Mouse (Mus musculus) heart, embryonic 14.5 days (tissue): ENCODE data around the gene Azi2. TPM values are rescaled to one million over a fixed set of nuclear protein-coding genes. Genes with fewer than 3 reads are reported as not detected.

ENCODE experiments used
- ATAC-seq: fragments of 200-750 bp; cut with Nextera tagmentation; 2 replicates; pipeline ENCODE4 v1.8.0; 2017; ENCODE audit warnings: low read depth, moderate TSS enrichment; ENCODE audit not compliant: insufficient number of reproducible peaks, insufficient read depth, low FRiP score
- H3K27ac ChIP-seq, 2 experiments: fragments of 200-500 bp in 1 of 2; fragments of 300-500 bp in 1 of 2; sonication (generic) in 1 of 2; replicated peaks in 1 of 2; 2 replicates each; pipeline ENCODE4 v1.5.1; 2012 to 2014; ENCODE audit warnings: low read depth in 2 of 2, low read length in 2 of 2, control low read depth in 1 of 2, mild to moderate bottlenecking in 1 of 2, mixed read lengths in 1 of 2; ENCODE audit not compliant: control insufficient read depth in 1 of 2, insufficient read depth in 1 of 2
- H3K27me3 ChIP-seq: fragments of 300-500 bp; sonication (generic); 2 replicates; pipeline ENCODE4 v1.6.1; 2014; ENCODE audit warnings: mild to moderate bottlenecking, low read length, control low read depth; ENCODE audit not compliant: control insufficient read depth, insufficient read depth
- H3K36me3 ChIP-seq: fragments of 300-500 bp; sonication (generic); 2 replicates; pipeline ENCODE4 v1.6.1; 2014; ENCODE audit warnings: mild to moderate bottlenecking, control low read depth, low read length, mixed read lengths; ENCODE audit not compliant: control insufficient read depth, insufficient read depth
- H3K4me1 ChIP-seq, 2 experiments: fragments of 200-500 bp in 1 of 2; fragments of 300-500 bp in 1 of 2; sonication (generic) in 1 of 2; 2 replicates each; pipeline ENCODE4 v1.6.1; 2012 to 2014; ENCODE audit warnings: low read length in 2 of 2, control low read depth in 1 of 2, mixed read lengths in 1 of 2; ENCODE audit not compliant: control insufficient read depth in 2 of 2, insufficient read depth in 2 of 2
- H3K4me2 ChIP-seq: fragments of 300-500 bp; sonication (generic); 2 replicates; pipeline ENCODE4 v1.6.1; 2014; ENCODE audit warnings: mild to moderate bottlenecking, low read length
- H3K4me3 ChIP-seq, 2 experiments: fragments of 200-500 bp in 1 of 2; fragments of 300-500 bp in 1 of 2; sonication (generic) in 1 of 2; 2 replicates each; pipeline ENCODE4 v1.5.1; 2012 to 2014; ENCODE audit warnings: low read length in 2 of 2, mild to moderate bottlenecking in 2 of 2, control low read depth in 1 of 2, low read depth in 1 of 2, moderate library complexity in 1 of 2; ENCODE audit not compliant: control insufficient read depth in 1 of 2, insufficient read depth in 1 of 2
- H3K9ac ChIP-seq: fragments of 300-500 bp; sonication (generic); 2 replicates; pipeline ENCODE4 v1.6.1; 2014; ENCODE audit warnings: mild to moderate bottlenecking, low read length
- H3K9me3 ChIP-seq: fragments of 300-500 bp; sonication (generic); 2 replicates; pipeline ENCODE4 v1.6.1; 2016; ENCODE audit warnings: low read length, control low read depth; ENCODE audit not compliant: control insufficient read depth
- WGBS: fragments of 180-500 bp; shearing (Covaris S2); extraction: QIAGEN DNeasy Blood & Tissue Kit; methylation state at CpG from one replicate; pipeline ENCODE4 v1.1.7; 2014; 5-methylcytosine and 5-hydroxymethylcytosine counted together
- polyA plus RNA-seq: library from polyadenylated mRNA; unstranded; fragments of >200 nt; fragmentation: Nextera tagmentation; extraction: Ambion mirVana; gene quantifications from 2 replicates; pipeline ENCODE4 v1.2.1, GENCODE M21; 2014

The Azi2 gene
- 71.5 and 71.9 TPM in 2 replicates for polyA plus RNA-seq

DNA sequence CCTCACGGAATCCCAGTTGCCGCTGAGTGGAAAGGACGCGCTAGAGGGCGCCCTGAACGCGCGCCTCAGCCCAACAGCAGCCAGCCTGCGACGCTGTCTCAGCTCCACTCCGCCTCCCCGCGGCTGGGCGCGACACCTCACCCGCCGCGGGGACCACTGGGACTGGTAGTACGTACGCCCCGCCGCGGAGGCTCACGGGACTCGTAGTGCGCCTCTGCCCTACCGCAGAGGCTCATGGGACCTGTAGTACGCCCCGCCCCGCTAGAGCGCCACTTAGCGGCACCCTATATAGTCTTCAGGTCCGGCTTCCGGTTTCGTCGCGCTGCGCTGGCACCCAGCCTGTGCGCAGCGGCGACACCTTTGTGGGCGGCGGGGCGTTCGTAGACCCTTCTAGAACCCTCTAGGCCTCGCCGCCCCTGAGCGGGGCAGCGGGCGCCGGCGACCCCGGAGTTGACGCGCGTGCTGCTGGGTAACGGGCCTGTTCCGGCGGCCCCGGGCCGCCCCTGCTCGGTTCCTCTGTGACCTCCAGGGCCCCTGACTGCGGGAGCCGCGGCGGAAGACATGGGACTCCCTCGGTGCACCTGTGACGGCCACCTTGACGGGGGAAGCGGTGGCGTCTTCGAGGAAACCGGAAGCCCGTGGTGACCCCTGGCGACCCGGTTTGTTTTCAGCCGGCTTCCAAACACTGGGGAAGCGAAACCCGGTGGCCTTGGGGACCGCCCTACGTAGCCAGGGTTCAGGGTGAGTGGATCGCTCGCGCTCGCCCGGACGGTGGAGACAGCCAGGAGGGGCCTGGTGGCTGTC lies at the start of gene Azi2:
Azi2 (plus strand) TSS at position 282 of the 804 bp plus-strand sequence.
- Histone ChIP-seq H3K4me1 (peaks cover 0 to 13% of the 10 kb centered on the region in 2 experiments; a peak in 3 of 4 replicates), H3K36me3 (no peaks in the 10 kb centered on the region; the same call in 1 of the 2 replicates), H3K27me3 (no peaks in the 10 kb centered on the region), H3K4me3 (peak within 1 kb of the TSS; percentile 59 to 65), H3K9me3 (no peaks in the 10 kb centered on the region), H3K27ac (peak within 1 kb of the TSS; percentile 62 to 97), H3K9ac (peak within 1 kb of the TSS; percentile 88), H3K4me2 (peak within 1 kb of the TSS; percentile 74)
- ATAC-seq, result peak; percentile 99
- under 1% methylated on average over 82 of the region's 87 CpGs for WGBS

DNA sequence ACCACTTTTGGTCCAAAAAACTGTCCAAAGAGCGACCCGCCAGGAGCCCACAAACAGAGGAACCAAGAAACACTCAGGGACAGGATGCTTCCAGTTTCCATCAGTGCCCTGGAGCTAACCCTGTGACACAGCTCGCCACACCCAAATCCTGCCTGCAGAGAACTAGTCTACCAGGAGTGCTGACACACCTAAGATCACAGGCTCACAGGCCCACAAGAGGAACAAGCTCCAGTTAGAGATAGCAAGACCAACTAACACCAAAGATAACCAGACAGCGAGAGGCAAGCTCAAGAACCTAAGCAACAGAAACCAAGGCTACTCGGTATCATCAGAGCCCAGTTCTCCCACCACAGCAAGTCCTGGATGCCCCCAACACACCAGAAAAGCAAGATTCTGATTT lies 43.7 kb upstream of the Azi2 start:
- no peaks in the 10 kb centered on the region for H3K27me3 ChIP-seq
- no peak overlapping the region for H3K9ac ChIP-seq
- WGBS, result 56% methylated on average over 5 of the region's 5 CpGs
- H3K4me1 ChIP-seq, result no peaks in the 10 kb centered on the region; a peak in 1 of 4 replicates
- no peak overlapping the region for H3K27ac ChIP-seq
- H3K4me3 ChIP-seq, result no peak overlapping the region
- ATAC-seq, result no peak
- no peaks in the 10 kb centered on the region for H3K36me3 ChIP-seq
- H3K9me3 ChIP-seq, result no peaks in the 10 kb centered on the region
- H3K4me2 ChIP-seq, result no peak overlapping the region

DNA sequence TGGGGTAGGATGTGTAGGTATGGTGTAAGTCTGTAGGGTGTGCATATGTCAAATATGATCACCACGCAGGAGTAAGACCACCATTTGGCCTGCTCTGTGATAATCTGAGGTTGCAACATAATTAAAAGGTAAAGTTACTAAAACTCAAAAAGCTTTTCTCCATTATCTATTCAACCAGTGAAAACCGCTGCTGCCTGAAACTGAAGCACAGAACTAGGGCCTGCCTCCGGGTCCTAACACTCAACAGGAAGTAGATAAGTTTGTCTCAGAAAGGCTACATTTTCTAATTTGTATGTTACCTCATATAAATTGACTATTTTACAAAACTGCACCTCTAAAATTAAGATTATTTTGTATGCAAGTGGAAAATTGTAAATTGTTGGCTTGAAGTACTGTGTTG lies 38.8 kb upstream of the Azi2 start:
- no peaks in the 10 kb centered on the region for H3K9me3 ChIP-seq
- H3K4me3 ChIP-seq, result no peak overlapping the region
- no peak overlapping the region for H3K27ac ChIP-seq
- H3K9ac ChIP-seq, result no peak overlapping the region
- no peaks in the 10 kb centered on the region; a peak in 1 of 4 replicates for H3K4me1 ChIP-seq
- no peaks in the 10 kb centered on the region for H3K27me3 ChIP-seq
- no peak for ATAC-seq
- no peaks in the 10 kb centered on the region for H3K36me3 ChIP-seq
- no peak overlapping the region for H3K4me2 ChIP-seq
- 70% methylated on average over 3 of the region's 3 CpGs for WGBS

DNA sequence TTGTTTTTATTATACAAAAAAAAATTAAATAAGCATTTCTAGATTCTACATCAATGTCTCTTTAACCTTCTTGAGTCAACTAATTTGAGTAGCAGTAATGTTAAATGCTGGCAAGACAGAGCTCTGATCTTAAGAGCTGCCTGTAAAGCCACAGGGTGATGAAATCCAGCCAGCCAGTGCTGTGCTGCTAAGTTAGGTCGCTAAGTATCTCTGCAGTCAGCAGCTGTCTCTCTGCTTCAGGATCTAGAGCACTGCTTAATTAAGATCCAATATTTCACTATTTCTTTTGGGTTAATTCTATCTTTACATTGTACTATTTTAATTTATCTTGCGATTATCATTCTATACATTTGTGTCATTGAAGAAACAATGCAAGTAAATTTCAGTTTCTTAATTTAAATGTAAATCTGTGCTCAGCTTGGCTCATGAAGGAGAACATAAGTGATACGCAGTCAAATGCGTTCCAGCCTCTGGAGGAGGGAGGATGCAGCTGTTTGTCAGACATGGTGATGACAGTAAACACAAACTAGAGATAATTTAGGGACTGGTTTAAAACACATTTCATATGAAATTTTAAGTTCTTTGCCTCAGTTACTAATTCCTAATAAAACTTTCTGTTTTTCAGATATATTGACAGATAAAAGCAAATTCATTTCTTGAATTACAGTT lies 36.9 kb upstream of the Azi2 start:
- Histone ChIP-seq H3K36me3 (no peaks in the 10 kb centered on the region), H3K4me3 (no peak overlapping the region), H3K9me3 (no peaks in the 10 kb centered on the region), H3K9ac (no peak overlapping the region), H3K27me3 (no peaks in the 10 kb centered on the region), H3K27ac (no peak overlapping the region), H3K4me1 (no peaks in the 10 kb centered on the region), H3K4me2 (no peak overlapping the region)
- WGBS, result 72% methylated on average over 4 of the region's 4 CpGs
- no peak for ATAC-seq

DNA sequence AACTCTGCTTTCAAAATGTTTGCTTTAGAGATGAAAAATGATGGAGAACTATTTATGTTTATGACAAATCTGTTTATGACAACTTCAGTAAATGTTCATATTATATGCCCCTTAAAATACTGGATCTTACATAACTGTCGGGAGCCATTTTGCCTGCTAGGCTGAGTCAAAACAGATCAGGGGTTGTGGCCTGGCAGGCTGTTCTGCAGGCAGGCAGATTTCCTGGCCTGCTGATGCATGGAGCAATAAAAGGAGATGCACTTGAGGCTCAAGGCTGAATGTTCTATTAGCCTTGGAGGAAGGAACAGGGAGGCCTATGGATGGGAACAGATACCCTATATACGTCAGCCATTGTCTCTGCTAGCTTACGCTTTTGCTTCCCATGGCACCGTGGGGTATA lies 36.4 kb upstream of the Azi2 start:
- 86% methylated on average over 4 of the region's 4 CpGs for WGBS
- no peak for ATAC-seq
- Histone ChIP-seq H3K4me3 (no peak overlapping the region), H3K9ac (no peak overlapping the region), H3K27ac (no peak overlapping the region), H3K9me3 (no peaks in the 10 kb centered on the region), H3K27me3 (no peaks in the 10 kb centered on the region), H3K4me1 (no peaks in the 10 kb centered on the region), H3K4me2 (no peak overlapping the region), H3K36me3 (no peaks in the 10 kb centered on the region)

DNA sequence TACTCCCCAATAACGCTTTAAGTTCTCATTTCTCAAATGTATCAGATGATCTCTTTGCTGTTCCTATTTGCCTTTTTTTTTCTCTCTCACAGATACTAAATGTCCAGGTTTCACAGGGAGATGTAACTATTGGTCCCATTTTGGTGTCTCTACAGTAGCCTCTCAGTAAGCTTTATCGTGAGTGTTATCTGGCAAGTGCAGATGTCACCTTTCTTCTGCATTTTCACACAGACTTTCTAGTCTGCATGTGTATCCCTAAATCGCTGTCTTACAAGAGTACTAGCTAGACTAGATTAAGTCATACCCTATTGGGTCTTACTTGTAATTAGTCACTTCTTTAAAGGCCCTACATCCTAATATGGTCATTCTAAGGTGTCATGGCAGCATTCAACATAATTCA lies 27.4 kb upstream of the Azi2 start:
- no peak for ATAC-seq
- 79% methylated on average over 3 of the region's 3 CpGs for WGBS
- Histone ChIP-seq H3K4me3 (no peak overlapping the region), H3K9me3 (no peaks in the 10 kb centered on the region), H3K36me3 (no peaks in the 10 kb centered on the region), H3K4me2 (no peak overlapping the region), H3K27ac (no peak overlapping the region), H3K4me1 (no peaks in the 10 kb centered on the region), H3K9ac (no peak overlapping the region), H3K27me3 (no peaks in the 10 kb centered on the region)

DNA sequence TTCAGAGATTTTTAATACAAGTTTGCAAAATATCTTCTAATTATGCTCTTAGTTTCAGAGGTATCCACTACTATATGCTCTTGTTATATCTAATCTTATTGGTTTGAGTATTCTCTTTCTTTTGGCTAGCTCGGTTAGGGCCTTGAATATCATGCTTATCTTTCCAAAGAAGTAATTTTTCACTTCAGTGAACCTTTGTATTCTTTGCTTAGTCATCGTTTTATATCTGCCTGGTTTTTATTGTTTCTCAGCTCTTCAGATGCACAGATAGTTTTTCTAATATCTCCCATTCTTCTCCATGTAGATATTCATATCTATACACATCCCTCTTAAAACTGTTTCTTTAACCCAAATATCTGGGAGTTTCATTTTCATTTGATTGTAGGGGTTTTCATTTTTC lies 15.3 kb upstream of the Azi2 start:
- no peak overlapping the region for H3K9ac ChIP-seq
- no peaks in the 10 kb centered on the region for H3K27me3 ChIP-seq
- no peaks in the 10 kb centered on the region for H3K36me3 ChIP-seq
- no peaks in the 10 kb centered on the region for H3K9me3 ChIP-seq
- H3K4me3 ChIP-seq, result no peak overlapping the region
- WGBS, result 52% methylated on average over 2 of the region's 2 CpGs
- H3K4me2 ChIP-seq, result no peak overlapping the region
- no peaks in the 10 kb centered on the region for H3K4me1 ChIP-seq
- ATAC-seq, result no peak
- no peak overlapping the region for H3K27ac ChIP-seq
